Mouse (Mus musculus) small intestine, adult 10 weeks (tissue): ENCODE data around the gene Bpifa2. TPM values are rescaled to one million over a fixed set of nuclear protein-coding genes. Genes with fewer than 3 reads are reported as not detected.

Experiments used
- polyA plus RNA-seq: library from polyadenylated mRNA; stranded (reverse); fragments of 350-450 nt; fragmentation: Illumina TruSeq; extraction: RNeasy Lipid Tissue Mini Kit (QIAGEN cat#74804); gene quantifications from one replicate; pipeline ENCODE4 v1.2.3, GENCODE M21; 2014; ENCODE audit warnings: low replicate concordance

Gene Bpifa2
- polyA plus RNA-seq = not detected

GRCm38 (mm10) chr2:154007965-154008364 lies at the start of gene Bpifa2:
Bpifa2 (plus strand) TSS chr2:154008265.

GRCm38 (mm10) chr2:153974582-153974981 lies 33.5 kb upstream of the Bpifa2 start, which contains the start of gene Bpifa6:
Bpifa6 (plus strand) TSS chr2:153974945.

Other genes with a start within 250 kb of the Bpifa2 start
- gene Efcab8, start 228.3 kb upstream of the Bpifa2 start, polyA plus RNA-seq = not detected
- not detected for gene Sun5, start 137.2 kb upstream of the Bpifa2 start, polyA plus RNA-seq
- not detected for gene Bpifb2, start 133.2 kb upstream of the Bpifa2 start, polyA plus RNA-seq
- gene Bpifb6, start 107.9 kb upstream of the Bpifa2 start, polyA plus RNA-seq = not detected
- not detected for gene Bpifb3, start 90.0 kb upstream of the Bpifa2 start, polyA plus RNA-seq
- not detected for gene Bpifb4, start 70.1 kb upstream of the Bpifa2 start, polyA plus RNA-seq
- not detected for gene Bpifa6, start 33.3 kb upstream of the Bpifa2 start, polyA plus RNA-seq
- gene Bpifa3, start 122.1 kb downstream of the Bpifa2 start, polyA plus RNA-seq = not detected
- gene Bpifa1, start 134.6 kb downstream of the Bpifa2 start, polyA plus RNA-seq = not detected
- gene Bpifa5, start 154.3 kb downstream of the Bpifa2 start, polyA plus RNA-seq = not detected
- gene Bpifb1, start 182.6 kb downstream of the Bpifa2 start, polyA plus RNA-seq = not detected
- not detected for gene Bpifb5, start 215.5 kb downstream of the Bpifa2 start, polyA plus RNA-seq
- not detected for gene Bpifb9a, start 249.6 kb downstream of the Bpifa2 start, polyA plus RNA-seq